Mouse (Mus musculus): ENCODE results near the gene Ldlr. TPM values are rescaled to one million over a fixed set of nuclear protein-coding genes. Genes with fewer than 3 reads are reported as not detected.
"Not testable (repeated sequence)": the region's sequence is repeated elsewhere in the genome, so short reads cannot be mapped to it uniquely, and the experiment has no call there.

The Ldlr gene
- total RNA-seq, 2 experiments from 2014 or later = 13.5 to 16.7 TPM

DNA sequence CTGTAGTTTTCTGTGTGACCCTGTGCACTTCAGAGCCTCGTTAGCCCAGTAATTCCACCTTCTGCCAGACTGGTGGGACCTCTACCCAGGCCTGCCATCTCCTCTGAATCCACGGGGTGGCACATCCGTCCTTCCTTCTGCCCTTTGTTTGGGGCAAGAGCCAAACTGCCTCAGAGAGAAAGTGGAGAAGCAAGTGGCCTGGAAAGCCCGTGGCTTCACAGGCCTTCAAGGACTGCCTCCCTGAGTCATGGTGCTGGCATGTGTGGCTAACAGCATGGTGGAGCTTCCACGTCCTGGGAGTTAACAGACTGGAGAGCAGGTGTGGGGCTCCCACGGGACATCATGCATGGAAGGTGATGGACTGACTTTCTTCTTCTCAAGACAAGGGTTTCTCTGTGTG is 28.1 kb downstream of the Ldlr start:
- no peak for DNase-seq (ENCODE audit: low spot score in 2 of 2)
- intact Hi-C loops (cut with DNase I) = no loop called here

DNA sequence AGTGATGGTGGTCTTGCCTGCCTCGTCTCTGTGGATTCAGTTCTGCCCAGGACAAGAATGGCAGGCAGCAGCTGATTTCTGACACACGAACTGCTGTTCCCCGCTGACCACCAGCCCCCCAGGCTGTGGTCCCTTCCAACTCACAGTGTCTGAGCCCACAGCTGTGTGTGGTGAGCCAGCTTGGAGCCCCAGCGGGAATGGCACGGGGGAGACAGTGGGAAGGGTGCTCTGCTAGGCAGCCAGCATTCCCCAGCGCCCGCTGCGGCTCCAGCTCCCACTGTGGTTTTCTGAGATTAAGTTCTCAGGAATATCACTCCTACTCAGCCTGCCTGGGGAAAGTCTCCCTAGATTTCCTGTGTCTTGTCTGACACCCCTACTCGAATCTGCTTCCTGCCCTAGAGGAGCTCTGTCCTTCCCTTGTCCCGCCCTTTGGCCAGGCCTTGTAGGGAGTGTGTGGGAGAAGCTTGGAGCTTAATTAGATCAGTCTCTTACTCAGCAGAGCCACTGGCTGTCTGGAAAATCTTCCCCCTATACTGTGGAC is 29.0 kb downstream of the Ldlr start:
- DNase-seq (ENCODE audit: low spot score in 2 of 2) = peak in 1 of 2 experiments; percentile 43
- intact Hi-C loops (cut with DNase I) = no loop called here

DNA sequence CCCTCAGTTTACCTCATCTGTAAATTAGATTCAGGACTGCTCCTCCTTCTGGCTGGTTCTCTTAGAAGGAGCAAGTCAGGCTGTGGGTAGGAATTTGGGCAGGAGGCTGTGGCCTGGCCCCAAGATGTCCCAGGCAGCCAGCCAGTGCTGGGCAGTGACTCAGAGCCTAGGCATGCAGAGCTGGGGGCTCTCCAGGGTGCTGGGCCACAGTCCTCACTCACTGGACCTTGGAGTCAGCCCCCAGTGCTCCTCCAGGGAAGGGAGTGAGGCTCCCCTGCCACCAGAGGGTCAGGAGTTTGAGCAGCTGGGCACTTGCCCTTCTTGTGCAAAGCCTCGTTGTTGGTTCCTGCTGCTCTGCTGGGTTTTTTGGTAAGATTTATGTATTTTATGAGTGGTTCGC is 30.7 kb downstream of the Ldlr start:
- DNase-seq (ENCODE audit: low spot score in 2 of 2) = peak in 1 of 2 experiments; percentile 41

DNA sequence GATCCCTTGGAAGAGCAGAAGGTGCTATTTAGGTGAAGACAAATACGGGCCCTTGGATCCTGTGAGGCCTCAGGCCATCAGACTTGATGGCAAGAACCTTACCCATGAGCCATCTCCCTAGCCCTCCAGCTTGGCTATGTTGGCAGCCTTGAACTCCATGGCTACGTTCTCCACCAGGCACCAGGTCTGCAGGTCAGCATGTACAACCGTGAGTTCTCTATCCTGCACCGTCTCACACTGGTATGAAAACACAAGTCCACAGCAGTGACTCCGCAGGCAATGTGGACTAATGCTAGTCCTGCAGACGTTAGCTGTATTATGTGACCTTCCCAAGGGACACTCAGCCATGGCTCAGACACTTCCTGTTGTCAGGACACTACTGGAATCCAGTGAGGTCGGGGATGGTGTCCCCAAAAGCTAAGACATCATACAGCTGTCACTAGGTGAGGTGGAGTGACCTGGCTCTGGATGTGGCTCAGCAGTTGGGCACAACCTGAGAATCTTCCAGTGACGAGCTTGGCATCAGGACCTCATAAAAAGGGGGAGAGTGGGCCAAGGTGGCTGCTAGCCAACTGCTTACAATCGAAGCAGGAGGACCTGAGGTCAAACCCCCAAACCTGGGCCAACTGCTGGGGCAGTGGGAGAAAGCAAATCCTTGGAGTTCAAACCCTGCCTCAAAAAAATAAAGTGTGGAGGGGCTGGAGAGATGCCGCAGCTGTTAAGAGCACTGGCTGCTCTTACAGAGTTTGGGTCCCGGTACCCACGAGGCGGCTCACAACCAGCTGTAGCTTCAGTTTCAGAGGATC is 31.4 kb downstream of the Ldlr start:
- no peak for DNase-seq (ENCODE audit: low spot score in 2 of 2)
- intact Hi-C loops (cut with DNase I) = no loop called here

More for the DNA sequence above, 30.7 kb downstream of the Ldlr start:
- intact Hi-C loops (cut with DNase I) = no loop called here

DNA sequence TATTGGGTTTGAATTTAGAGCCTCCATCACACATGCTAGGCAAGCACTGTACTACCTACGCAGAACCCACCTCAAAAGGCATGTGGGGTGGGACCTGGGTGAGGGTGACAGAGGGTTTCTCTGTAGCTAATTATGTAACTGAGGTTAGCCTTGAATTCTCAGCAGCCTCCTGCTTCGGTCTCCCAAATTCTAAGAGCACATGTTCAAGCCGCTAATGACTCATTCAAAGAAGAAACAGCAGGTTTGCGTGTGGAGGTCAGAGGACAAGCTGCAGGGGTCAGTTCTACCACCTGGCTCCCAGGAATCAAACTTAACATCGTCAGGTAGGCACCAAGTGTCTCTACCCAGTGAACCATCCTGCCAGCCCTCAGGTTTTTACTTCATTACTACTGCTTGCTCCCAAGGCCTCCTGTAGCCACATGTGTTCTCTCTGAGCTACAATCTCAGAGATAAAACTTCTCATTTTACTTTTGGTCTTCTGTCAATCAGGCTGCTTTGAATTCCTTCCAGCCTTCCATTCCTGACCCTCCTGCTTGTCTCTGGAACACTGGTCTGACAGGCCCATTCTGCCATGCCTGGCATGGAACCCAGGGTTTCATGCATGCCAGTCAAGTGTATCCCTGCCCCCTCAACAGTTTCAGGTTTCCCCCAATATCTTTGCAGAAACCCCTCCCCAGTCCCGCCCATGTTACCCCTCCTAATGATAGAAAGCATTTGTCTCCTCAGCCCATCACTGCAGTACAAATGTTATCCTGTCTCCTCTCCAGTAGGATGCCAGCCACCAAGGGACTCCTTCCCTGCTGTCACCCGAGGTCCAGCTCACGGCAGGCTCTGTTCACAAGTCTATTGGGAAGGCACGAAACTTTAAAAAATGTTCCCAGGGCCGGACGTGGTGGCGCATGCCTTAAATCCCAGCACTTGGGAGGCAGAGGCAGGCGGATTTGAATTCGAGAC is 35.6 kb downstream of the Ldlr start:
- no peak for DNase-seq (ENCODE audit: low spot score in 2 of 2)
- intact Hi-C loops (cut with DNase I) = no loop called here

DNA sequence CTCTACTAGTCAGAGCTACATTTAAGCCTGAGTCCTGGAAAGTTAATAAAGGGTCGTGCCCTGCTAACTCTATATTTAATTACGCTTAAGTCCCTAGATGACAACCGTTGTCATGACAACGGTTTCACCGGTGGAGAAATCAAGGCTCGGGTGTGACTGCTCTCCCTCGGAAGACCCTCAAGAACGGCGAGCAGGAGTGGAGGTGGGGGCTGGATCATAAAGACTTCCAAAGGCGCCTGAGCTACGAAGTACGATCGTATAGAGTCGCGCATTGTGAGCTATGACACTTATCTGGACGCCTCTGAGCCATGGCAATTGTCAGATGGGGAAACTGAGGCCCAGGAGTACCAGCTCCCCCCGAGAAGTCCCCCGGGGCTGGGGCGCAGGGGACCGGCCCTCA is 36.4 kb downstream of the Ldlr start:
- DNase-seq (ENCODE audit: low spot score in 2 of 2) = no peak
- intact Hi-C loops (cut with DNase I) = no loop called here

DNA sequence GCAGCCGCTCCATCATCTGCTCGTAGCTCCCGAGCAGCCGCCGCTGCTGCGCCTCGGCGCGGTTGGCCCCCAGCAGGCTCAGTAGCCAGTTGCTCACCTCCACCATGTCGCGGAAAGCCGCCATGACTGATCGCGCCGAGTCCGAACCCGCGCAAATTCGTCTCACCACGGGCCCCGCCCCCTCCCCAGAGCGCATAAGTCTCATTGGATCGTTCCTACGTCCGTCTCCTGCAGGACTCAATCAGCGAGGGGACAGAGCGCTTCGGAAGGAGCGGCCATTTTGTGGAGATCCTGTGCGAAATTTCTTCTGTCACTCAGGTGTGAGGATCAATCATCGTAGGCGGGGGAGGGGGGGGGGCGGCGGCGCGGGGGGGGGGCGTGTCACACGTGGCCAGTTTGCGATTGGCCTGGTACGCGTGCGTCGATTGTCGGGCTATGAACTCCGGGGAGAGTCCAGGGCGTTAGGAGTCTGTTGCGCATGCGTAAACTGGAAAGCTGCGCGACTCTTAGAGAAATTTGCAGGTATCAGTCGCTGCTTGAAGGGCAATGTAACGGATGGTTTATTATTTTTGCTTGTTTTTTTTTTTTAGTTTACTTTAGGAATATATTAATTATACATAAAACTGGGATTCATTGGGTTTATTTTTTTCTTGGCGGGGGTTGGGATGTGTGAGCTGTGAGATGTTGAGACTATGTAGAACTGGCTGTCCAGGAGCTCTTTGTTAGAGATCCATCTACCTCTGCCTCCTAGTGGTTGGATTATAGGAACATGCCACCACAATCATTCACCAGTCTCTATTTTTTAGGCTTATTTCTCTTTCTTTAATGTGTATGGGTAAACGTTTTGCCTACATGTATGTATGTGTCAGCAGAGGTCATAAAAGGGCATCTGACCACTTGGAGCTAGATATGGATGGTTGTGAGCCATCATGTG is 37.1 kb downstream of the Ldlr start, which contains the start of gene Spc24:
Gene Spc24, minus strand, starts transcription at position 149 of the 934 bp plus-strand sequence.
- DNase-seq (ENCODE audit: low spot score in 2 of 2) = peak; percentile 96 to 97
- intact Hi-C loops (cut with DNase I) = no loop called here

DNA sequence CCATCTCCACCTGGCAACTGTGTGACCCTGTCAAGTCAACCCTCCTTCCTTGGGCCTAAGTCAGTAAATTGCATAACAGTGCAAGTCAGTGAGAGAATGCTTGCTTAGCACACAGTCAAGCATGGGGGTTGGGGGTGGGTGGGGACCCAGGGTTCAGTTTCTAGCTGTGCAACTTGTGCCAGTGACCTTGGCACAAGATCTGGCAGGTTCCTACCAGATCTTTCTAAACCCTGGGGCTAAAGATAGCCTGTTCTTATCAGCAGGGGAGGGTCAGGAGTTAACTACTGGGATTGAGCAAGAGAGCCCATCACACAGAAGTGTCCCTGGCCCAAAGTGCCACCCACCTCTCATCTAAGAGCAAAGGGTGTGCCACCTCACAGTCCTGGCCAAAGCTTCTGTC is 38.9 kb downstream of the Ldlr start:
- DNase-seq (ENCODE audit: low spot score in 2 of 2) = no peak
- intact Hi-C loops (cut with DNase I) = no loop called here

DNA sequence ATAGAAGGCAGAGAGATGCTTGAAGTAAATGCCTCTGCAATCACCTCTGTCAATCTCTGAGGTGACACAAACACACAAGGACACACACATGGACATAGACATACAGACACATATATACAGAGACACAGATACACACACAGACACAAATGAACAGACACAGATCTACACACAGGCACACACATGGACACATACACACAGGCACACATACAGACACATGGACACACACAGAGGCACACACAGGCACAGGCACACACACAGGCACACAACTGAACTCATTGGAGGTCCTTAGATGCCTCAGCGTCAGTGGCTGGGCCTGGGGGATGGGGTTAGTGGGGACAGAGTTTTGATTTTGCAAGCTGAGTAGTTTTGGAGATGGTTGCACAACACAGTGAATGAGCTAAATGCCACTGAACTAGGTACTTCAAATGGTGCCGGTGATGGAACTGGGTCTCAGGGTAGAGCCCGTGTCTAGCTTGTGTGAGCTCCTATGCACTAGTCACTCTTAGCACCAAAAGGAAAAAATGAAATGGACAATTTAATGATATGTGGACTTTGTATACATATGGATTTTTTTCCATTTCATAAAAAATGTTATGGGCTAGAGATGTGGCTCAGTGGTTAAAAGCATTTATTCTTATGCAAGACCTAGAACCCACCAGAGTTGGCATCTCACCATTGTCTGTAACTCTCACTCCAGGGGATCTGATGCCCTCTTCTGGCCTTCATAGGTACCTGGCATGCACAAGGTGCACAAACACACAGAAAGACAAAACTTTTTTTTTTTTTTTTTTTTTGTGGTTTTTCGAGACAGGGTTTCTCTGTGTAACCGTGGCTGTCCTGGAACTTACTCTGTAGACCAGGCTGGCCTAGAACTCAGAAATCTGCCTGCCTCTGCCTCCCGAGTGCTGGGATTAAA is 41.1 kb downstream of the Ldlr start:
- intact Hi-C loops (cut with DNase I) = no loop called here
- DNase-seq (ENCODE audit: low spot score in 2 of 2) = no peak

DNA sequence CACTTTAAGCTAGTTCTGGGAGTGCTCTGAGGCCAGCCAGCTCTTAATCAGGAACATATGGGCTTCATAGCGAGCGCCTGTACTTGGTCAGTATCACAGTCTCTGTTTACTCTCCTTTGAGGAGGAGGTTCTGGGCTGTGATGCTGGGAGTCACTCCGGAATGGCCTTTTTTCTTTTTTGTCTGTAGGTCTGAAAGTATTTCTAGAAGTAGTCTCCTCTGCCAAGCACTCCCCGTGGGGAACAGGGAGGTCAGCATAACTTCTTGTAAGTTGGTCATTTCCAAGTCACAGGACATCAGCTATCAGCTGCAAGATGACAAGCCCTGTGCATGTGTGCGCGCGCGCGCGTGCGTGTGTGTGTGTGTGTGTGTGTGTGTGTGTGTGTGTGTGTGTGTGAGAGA is 44.6 kb downstream of the Ldlr start:
- intact Hi-C loops (cut with DNase I) = no loop called here
- DNase-seq (ENCODE audit: low spot score in 2 of 2) = no peak

DNA sequence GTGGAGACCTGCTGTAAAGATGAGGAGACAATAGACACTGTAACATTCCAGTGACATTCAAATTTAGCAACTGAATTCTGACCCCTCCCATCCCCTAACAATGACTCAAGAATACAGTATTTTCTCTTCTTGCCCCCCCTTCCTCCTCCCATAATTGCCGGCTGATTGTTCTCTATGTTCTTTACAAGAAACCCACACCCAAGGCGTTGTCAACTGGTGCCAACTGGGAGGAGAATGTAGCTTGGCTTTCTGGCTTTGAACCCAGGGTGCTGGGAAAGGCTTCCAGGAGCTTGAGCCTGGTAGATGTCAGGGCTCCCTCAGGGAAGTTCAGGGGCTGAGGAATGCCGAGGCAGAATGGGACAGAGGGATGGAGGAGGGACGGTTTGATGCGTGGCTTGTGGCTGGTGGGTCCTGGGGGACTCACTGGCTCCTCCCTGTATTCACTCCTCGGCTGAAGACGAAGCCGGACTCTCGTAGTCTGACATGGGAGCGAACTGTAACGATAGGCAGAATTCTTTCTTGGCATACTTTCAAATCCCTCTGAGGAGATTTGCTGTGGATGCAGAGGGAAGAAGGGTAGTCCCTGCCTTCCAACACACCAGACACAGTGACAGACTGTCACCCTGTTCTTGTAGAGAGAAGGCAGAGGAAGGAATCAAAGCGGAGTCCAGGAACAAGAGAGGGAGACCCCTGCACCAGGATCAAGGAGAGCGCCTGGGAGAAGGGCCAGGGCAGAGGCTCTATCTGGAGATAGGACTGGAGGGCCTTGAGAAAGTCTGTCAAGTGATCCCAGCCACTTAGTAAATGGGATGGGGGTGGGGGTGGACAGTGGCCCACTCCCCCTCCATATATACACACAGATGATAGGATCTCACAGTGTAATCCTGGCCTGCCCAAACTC is 45.5 kb downstream of the Ldlr start:
- no peak for DNase-seq (ENCODE audit: low spot score in 2 of 2)
- intact Hi-C loops (cut with DNase I) = no loop called here

DNA sequence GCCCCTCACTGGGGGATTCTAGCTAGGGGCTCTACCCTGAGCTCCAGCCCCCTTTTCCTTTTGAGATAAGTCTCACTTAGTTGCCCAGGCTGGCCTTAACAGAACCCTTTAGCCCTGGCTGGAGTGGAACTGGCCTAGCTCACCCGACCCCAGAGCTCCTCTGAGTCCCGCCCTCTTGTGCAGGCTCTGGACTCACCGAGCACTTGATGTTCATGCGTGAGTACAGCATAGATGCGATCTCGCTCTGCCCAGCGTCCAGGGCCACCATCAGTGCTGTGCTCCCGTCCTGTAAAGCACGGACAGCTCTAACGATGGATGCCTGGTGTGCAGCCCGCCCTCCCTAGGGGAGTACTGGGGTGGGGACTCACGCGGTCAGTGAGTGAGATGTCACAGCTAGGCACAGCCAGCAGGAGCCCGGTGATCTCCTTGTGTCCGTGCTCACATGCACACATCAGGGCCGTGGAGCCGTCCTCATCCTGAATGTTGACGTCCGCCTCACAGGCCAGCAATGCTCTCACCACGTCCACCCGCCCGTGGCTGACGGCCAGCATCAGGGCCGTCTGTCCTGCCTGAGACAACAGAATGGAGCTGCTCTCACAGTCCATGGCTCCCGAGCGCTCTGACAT is 46.4 kb downstream of the Ldlr start:
- intact Hi-C loops (cut with DNase I) = no loop called here
- no peak for DNase-seq (ENCODE audit: low spot score in 2 of 2)

DNA sequence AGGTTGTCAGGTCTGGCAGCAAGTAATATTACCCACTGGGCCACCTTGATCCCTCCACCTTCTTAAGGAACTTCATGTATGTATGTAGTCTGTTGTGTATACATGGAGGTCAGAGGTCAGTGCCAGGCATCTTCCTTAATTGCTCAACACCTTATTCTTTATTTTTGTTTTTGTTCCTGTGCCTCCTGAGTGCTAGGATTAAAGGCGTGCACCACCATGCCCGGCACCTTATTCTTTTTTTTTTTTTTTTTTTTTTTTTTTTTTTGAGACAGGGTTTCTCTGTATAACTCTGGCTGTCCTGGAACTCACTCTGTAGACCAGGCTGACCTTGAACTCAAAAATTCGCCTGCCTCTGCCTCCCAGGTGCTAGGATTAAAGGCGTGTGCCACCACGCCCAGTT is 50.1 kb downstream of the Ldlr start:
- intact Hi-C loops (cut with DNase I); DNase-seq (ENCODE audit: low spot score in 2 of 2): not testable (repeated sequence)

DNA sequence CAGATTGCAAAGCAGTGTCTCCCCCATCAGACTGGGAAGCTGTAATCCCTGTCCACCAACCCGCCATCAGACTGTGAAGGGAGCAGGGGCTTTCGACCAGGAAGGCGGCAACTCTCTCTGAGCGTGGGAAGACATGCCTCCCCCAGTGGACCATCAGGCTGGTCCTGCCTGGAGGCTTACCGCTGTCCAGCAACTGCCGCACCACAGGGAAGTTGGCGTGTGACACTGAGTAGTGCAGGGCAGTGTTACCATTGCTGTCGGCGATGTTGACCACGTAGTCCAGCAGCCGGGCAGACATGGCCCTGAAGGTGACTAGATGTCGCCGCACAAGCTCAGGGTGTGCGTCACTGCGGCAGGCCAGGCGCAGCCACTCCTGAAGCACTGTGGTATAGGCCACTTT is 51.1 kb downstream of the Ldlr start:
- intact Hi-C loops (cut with DNase I) = no loop called here
- no peak for DNase-seq (ENCODE audit: low spot score in 2 of 2)

DNA sequence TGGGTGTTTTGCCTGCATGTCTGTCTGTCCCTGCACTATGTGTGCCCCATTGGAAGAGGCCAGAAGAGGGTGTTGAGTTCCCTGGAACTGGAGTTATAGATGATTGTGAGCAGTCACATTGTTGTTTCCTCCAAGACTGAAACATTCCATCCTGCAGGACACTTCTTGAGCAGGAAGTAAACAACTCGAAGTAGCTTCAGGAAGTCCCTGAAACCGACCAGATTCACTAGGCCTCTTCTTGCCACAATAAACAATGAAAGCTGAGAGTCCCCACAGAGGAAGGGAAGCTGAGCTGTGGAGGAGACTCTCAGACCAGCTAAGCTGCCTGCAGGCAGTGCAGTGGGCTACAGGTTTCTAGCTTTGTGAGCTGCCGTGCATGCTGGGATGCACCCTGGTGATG is 54.4 kb downstream of the Ldlr start:
- no peak for DNase-seq (ENCODE audit: low spot score in 2 of 2)
- intact Hi-C loops (cut with DNase I) = no loop called here

DNA sequence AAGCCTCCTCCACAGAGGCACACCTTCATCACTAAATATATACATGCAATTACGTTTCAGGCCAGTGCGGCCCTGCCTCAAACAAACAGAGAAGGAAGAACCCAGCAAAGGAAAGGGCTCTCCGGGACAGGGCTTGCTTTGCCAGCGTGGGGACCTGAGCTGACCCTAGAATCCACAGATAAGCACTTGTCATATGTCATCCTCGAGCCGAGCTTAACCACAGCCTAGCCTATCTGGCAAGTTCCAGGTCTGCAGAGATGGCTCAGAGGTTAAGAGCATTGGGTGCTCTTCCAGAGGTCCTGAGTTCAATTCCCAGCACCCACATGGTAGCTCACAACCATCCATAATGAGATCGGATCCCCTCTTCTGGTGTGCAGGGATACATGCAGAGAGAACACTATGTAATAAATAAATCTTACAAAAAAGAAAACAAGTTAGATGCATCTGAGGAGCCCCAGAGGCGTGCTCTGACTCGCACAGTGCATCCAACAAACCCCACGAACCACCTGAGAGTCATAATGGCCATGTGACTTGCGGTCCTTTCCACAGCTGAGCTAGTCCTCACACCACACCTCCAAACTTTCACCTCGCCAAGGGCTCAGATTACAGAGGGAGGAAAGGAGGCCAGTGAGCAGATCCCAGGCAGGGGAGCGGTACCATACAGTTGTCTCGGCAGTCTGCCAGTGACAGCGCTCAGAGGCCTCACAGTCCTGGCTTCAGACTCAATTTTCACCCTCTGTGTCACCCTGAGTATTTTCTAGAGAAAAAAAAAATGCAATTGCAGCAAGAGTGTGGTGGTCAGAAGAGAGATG is 58.6 kb downstream of the Ldlr start:
- intact Hi-C loops (cut with DNase I) = no loop called here
- no peak for DNase-seq (ENCODE audit: low spot score in 2 of 2)
